Mouse (Mus musculus) left cerebral cortex, postnatal 14 days (tissue): ENCODE results near the gene Rab7b. TPM values are rescaled to one million over a fixed set of nuclear protein-coding genes. Genes with fewer than 3 reads are reported as not detected.

Experiments used
- DNase-seq, 2 experiments: peaks; one replicate each; pipeline ENCODE4 v3.0.0; 2021 to 2022; ENCODE audit warnings: low spot score in 2 of 2, mixed read lengths in 1 of 2
- intact Hi-C: fragments of 180-260 bp; cut with DNase I; formaldehyde crosslinking; loops from one replicate; pipeline ENCODE4 v1.15.1; 2025
- total RNA-seq, 2 experiments: library from RNA; stranded (reverse); gene quantifications; 2 replicates each; pipeline ENCODE4 v1.2.3; 2021

Rab7b gene
- total RNA-seq, 2 experiments from 2014 or later: 2.7 to 3.8 TPM

- intact Hi-C loops: loop anchor here (10.0 kb wide), 1 partner anchor 465 kb away; no protein-coding TSS in a partner anchor
- DNase-seq: no peak
Measured at GRCm38 (mm10) chr1:131759667-131760427, 71.4 kb downstream of the Rab7b start.

- DNase-seq: no peak
Measured at GRCm38 (mm10) chr1:131760428-131760820, 71.9 kb downstream of the Rab7b start.

GRCm38 (mm10) chr1:131761079-131761831 lies 72.8 kb downstream of the Rab7b start:
- intact Hi-C loops: loop anchor here (10.0 kb wide), 1 partner anchor 466 kb away; no protein-coding TSS in a partner anchor
- no peak for DNase-seq

More at GRCm38 (mm10) chr1:131760428-131760820, 71.9 kb downstream of the Rab7b start:
- intact Hi-C loops: loop anchor here (10.0 kb wide), 1 partner anchor 466 kb away; no protein-coding TSS in a partner anchor

GRCm38 (mm10) chr1:131763683-131764082 lies 75.2 kb downstream of the Rab7b start:
- no peak for DNase-seq
- intact Hi-C loops: loop anchor here (2.0 to 10.0 kb wide), 2 partner anchors 51 to 469 kb away; no protein-coding TSS in a partner anchor

- intact Hi-C loops: loop anchor here (2.0 to 10.0 kb wide), 4 partner anchors 52 to 470 kb away; no protein-coding TSS in a partner anchor
- no peak for DNase-seq
Measured at GRCm38 (mm10) chr1:131764581-131765338, 76.3 kb downstream of the Rab7b start.

Other genes starting within 250 kb of the Rab7b start
- gene Srgap2, start 161.3 kb upstream of the Rab7b start, total RNA-seq: 100 to 1,000 TPM; 101 to 106 TPM
- gene Fam72a, start 160.8 kb upstream of the Rab7b start, total RNA-seq: 1 to 10 TPM in 1 of 2 experiments, under 1 TPM in 1; 0.99 to 2.1 TPM
- not detected for gene Avpr1b, start 89.5 kb upstream of the Rab7b start, total RNA-seq
- gene Ctse, start 50.4 kb upstream of the Rab7b start, total RNA-seq: under 1 TPM; 0.15 to 0.21 TPM
- gene Slc26a9, start 55.3 kb downstream of the Rab7b start, total RNA-seq: under 1 TPM; 0.21 to 0.42 TPM
- 1 to 10 TPM in 1 of 2 experiments, under 1 TPM in 1; 0.62 to 1.4 TPM for gene Pm20d1, start 108.7 kb downstream of the Rab7b start, total RNA-seq
- 10 to 100 TPM; 49.0 to 56.7 TPM for gene Slc41a1, start 138.8 kb downstream of the Rab7b start, total RNA-seq
- gene Rab29, start 178.5 kb downstream of the Rab7b start, total RNA-seq: 1 to 10 TPM; 5.7 to 7.7 TPM
- 100 to 1,000 TPM; 159 to 163 TPM for gene Nucks1, start 221.8 kb downstream of the Rab7b start, total RNA-seq